ENCODE assay signal across 8 mouse cellular contexts in genomic region chr7:46535429-46535799, GRCm38 (mm10).
DNase-seq lines count a peak whose midpoint lies in the region; ATAC-seq and TF ChIP-seq lines count a peak whose summit lies in the region.
"Had no signal": no experiment of that assay in that cellular context is flagged by ENCODE, and none has a peak within 500 bp of the region (broad histone marks: within the 10 kb centered on the region; RNA-seq: fewer than 3 reads in every experiment).

No protein-coding gene starts in this region.

- whole genome bisulfite sequencing in bone marrow, adult 2 months = 53% methylated on average over 10 of the region's 10 CpGs
- WGBS in forebrain, embryonic 12.5 days = 14% methylated on average over 10 of the region's 10 CpGs
- 32% methylated on average over 10 of the region's 10 CpGs for WGBS in neural tube, embryonic 11.5 days

- peaks cover 2% of the 10 kb centered on the region for H3K4me1 ChIP-seq in bone marrow, adult 2 months (ENCODE audit: control insufficient read depth, insufficient read depth, low read length)
- H3K4me1 ChIP-seq in forebrain, embryonic 12.5 days = peaks cover 26% of the 10 kb centered on the region
- H3K4me1 ChIP-seq in neural tube, embryonic 11.5 days (ENCODE audit: control insufficient read depth, insufficient read depth, low read length) = no peaks in the 10 kb centered on the region

- H3K36me3 ChIP-seq in forebrain, embryonic 12.5 days (replicated peaks) = no peaks in the 10 kb centered on the region
- H3K36me3 ChIP-seq in neural tube, embryonic 11.5 days (ENCODE audit: control insufficient read depth, insufficient read depth, low read length) = no peaks in the 10 kb centered on the region

- peak; percentile 8 for DNase-seq in T-cell, adult 2 months (ENCODE audit: low spot score)
- peak; percentile 23 for DNase-seq in kidney, adult 18-20 months
- peak; percentile 45 to 73 for DNase-seq in left cerebral cortex, postnatal 10 days (ENCODE audit: extremely low spot score in 1 of 2, low spot score in 2 of 2)
- DNase-seq in neural tube, embryonic 11.5 days (ENCODE audit: low spot score) = peak; percentile 29
- peak; percentile 78 for DNase-seq in thymus, postnatal 0 days (ENCODE audit: low spot score)

- intact Hi-C loops in left cerebral cortex, postnatal 10 days (cut with DNase I) = loop anchor here (10.0 kb wide), 1 partner anchor 141 kb away; the partner anchor contains the start of gene Kcnc1

- peak; percentile 91 for ATAC-seq in forebrain, embryonic 12.5 days (ENCODE audit: low FRiP score)
- no peak for ATAC-seq in neural tube, embryonic 11.5 days (ENCODE audit: insufficient read depth, low FRiP score, low TSS enrichment)

- H3K27ac ChIP-seq in bone marrow, adult 2 months (ENCODE audit: control insufficient read depth, insufficient read depth, low read depth, low read length, poor library complexity) = no peak overlapping the region
- 0 out of 2 replicates have a peak overlapping the region, but pooled peaks have one; percentile 37 for H3K27ac ChIP-seq in forebrain, embryonic 12.5 days
- H3K27ac ChIP-seq in neural tube, embryonic 11.5 days (ENCODE audit: low read depth, low read length) = no peak overlapping the region

- H3K4me3 ChIP-seq in bone marrow, adult 2 months (replicated peaks; ENCODE audit: control insufficient read depth, low read depth, low read length) = no peak overlapping the region
- no peak overlapping the region for H3K4me3 ChIP-seq in forebrain, embryonic 12.5 days (replicated peaks)
- no peak overlapping the region for H3K4me3 ChIP-seq in neural tube, embryonic 11.5 days (ENCODE audit: low read depth, low read length)
- H3K4me3 ChIP-seq: erythroblast, embryonic 14.5 days had no signal

- H3K27me3 ChIP-seq in forebrain, embryonic 12.5 days = no peaks in the 10 kb centered on the region
- no peaks in the 10 kb centered on the region for H3K27me3 ChIP-seq in neural tube, embryonic 11.5 days (ENCODE audit: control insufficient read depth, insufficient read depth, low read length)

- no peaks in the 10 kb centered on the region for H3K9me3 ChIP-seq in forebrain, embryonic 12.5 days
- H3K9me3 ChIP-seq in neural tube, embryonic 11.5 days (ENCODE audit: control insufficient read depth, low read length) = no peaks in the 10 kb centered on the region

- TF ChIP-seq POLR2A in bone marrow, adult 2 months (IDR thresholded peaks at IDR 0.05; ENCODE audit: borderline replicate concordance, control insufficient read depth, low read depth, low read length) = no peak

- peak; percentile 14; the same call in 1 of the 2 replicates for TF ChIP-seq CTCF in bone marrow, adult 2 months (IDR thresholded peaks at IDR 0.05; ENCODE audit: control insufficient read depth, insufficient read depth, low read length)

- peak overlapping the region; percentile 19 for H3K4me2 ChIP-seq in forebrain, embryonic 12.5 days
- no peak overlapping the region for H3K4me2 ChIP-seq in neural tube, embryonic 11.5 days (ENCODE audit: low read depth)

- H3K9ac ChIP-seq in forebrain, embryonic 12.5 days = 0 out of 2 replicates have a peak overlapping the region, but pooled peaks have one; percentile 5
- H3K9ac ChIP-seq in neural tube, embryonic 11.5 days (ENCODE audit: low read length) = no peak overlapping the region

Comparison
In these comparisons a context has a peak if more than half of its experiments do, and no peak if none do; other contexts are left out.
1. DNase-seq: peak in every context shown above with its lines; median percentile 78 in thymus, postnatal 0 days; 59 in left cerebral cortex, postnatal 10 days; 29 in neural tube, embryonic 11.5 days; 23 in kidney, adult 18-20 months; 8 in T-cell, adult 2 months.